In genomic region chr11:90284623-90285022, GRCm38 (mm10) we compare ENCODE assay signal across 25 mouse cellular contexts.
"Had no signal": no experiment of that assay in that cellular context is flagged by ENCODE, and none has a peak within 500 bp of the region (broad histone marks: within the 10 kb centered on the region; RNA-seq: fewer than 3 reads in every experiment).

No protein-coding gene starts in this region.

- H3K9me3 ChIP-seq: heart, embryonic 10.5 days; heart, embryonic 12.5 days; hindbrain, embryonic 10.5 days; hindbrain, embryonic 12.5 days; intestine, embryonic 15.5 days; limb, embryonic 10.5 days; limb, embryonic 12.5 days; liver, embryonic 13.5 days; liver, embryonic 15.5 days had no signal

- H3K36me3 ChIP-seq: heart, embryonic 10.5 days; hindbrain, embryonic 10.5 days; hindbrain, embryonic 12.5 days; intestine, embryonic 15.5 days; limb, embryonic 10.5 days; limb, embryonic 12.5 days; liver, embryonic 13.5 days; liver, embryonic 15.5 days had no signal

- H3K27me3 ChIP-seq: heart, embryonic 12.5 days; hindbrain, embryonic 12.5 days; intestine, embryonic 15.5 days; limb, embryonic 12.5 days; liver, embryonic 13.5 days; liver, embryonic 15.5 days had no signal

- DNase-seq: gastrocnemius, postnatal 14 days; heart, adult 18-20 months; heart, postnatal 10 days; heart, postnatal 4 days; kidney, adult 18-20 months; kidney, adult 8-10 months; kidney, postnatal 14 days; kidney, postnatal 4 days; liver; liver, embryonic 13.5 days; liver, postnatal 0 days had no signal

- H3K9ac ChIP-seq: heart, embryonic 12.5 days; hindbrain, embryonic 12.5 days; hindbrain, embryonic 14.5 days; intestine, embryonic 15.5 days; limb, embryonic 12.5 days; liver, embryonic 13.5 days; liver, embryonic 15.5 days; liver, postnatal 0 days had no signal

- H3K4me1 ChIP-seq: heart, embryonic 10.5 days; heart, embryonic 12.5 days; hindbrain, embryonic 10.5 days; hindbrain, embryonic 12.5 days; intestine, embryonic 15.5 days; limb, embryonic 10.5 days; limb, embryonic 12.5 days; liver, embryonic 13.5 days; liver, embryonic 15.5 days had no signal

- H3K27ac ChIP-seq: heart, embryonic 10.5 days; hindbrain, embryonic 10.5 days; hindbrain, embryonic 12.5 days; hindbrain, embryonic 14.5 days; intestine, embryonic 15.5 days; limb, embryonic 10.5 days; limb, embryonic 12.5 days; liver, embryonic 13.5 days; liver, embryonic 15.5 days had no signal

- H3K4me3 ChIP-seq: heart, embryonic 10.5 days; heart, embryonic 12.5 days; hindbrain, embryonic 10.5 days; hindbrain, embryonic 12.5 days; intestine, embryonic 15.5 days; layer of hippocampus, adult 2 months; limb, embryonic 10.5 days; limb, embryonic 12.5 days; liver, embryonic 13.5 days; liver, embryonic 15.5 days had no signal

- H3K4me2 ChIP-seq: heart, embryonic 12.5 days; hindbrain, embryonic 12.5 days; hindbrain, embryonic 14.5 days; intestine, embryonic 15.5 days; limb, embryonic 12.5 days; liver, embryonic 11.5 days; liver, embryonic 13.5 days; liver, embryonic 15.5 days had no signal

- ATAC-seq: hindbrain, embryonic 16.5 days; inflammation-experienced regulatory T-cells, adult 6 months; intestine, embryonic 15.5 days; intestine, postnatal 0 days; liver, postnatal 0 days had no signal
